Mouse (Mus musculus) layer of hippocampus, adult 6 months (tissue): ENCODE measurements around the gene Upp2. TPM values are rescaled to one million over a fixed set of nuclear protein-coding genes. Genes with fewer than 3 reads are reported as not detected.

Experiments used
- long read RNA-seq, 2 experiments: library from polyadenylated mRNA; unstranded; transcript quantifications; one replicate each; pipeline ENCODE4 v2.0.0; 2019 to 2020
- polyA plus RNA-seq: library from polyadenylated mRNA; unstranded; fragments of <200 nt; fragmentation: Nextera tagmentation; gene quantifications from 2 replicates; pipeline ENCODE4 v1.2.3, GENCODE M21; 2021

The Upp2 gene
- polyA plus RNA-seq = 6.5 and 8.4 TPM in 2 replicates
- long read RNA-seq, experiment 1, partial matches to known transcripts = 4 of 10 reads
- long read RNA-seq, experiment 1, other reads (novel, unspliced or antisense) = 5 of 10 reads
- long read RNA-seq, experiment 2, partial matches to known transcripts = 1 of 21 reads
- long read RNA-seq, experiment 2, other reads (novel, unspliced or antisense) = 19 of 21 reads

DNA sequence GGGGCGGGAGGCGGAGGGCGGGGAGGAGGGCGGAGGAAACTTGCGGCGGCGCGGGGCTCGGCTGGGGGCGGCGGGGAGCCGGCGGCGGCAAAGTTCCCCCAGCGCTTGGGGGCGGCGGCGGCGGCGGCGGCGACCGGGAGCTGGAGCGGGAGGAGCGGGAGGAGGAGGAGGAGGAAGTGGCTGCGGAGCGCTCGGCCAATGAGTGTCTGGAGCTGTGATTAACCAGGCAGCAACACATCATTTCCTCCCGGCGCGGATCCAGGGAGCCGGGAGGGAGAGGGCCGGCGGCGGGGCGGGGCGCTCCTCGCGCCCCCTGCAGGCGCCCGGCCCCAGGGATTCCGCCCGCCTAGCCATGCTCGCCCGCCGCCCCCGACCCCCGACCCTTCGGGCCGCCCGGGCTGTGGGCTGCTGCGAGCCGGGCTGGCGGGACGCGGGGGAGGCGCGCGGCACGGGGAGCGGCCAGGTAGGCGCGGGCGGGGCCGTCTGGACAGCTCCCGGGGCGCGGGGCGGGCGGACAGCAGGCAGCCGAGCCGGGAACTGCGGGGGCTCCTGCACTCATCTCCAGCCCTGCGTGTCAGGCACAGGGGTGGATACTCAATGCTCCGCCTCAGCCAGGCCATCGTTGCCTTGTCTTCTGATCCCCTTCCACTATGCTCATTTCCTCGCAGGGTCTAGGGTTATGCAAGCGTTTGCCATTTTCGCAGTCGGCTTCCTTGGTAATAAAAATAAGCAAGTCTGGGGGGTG lies at the start of gene Upp2, which contains the start of gene Acvr1:
TSS of gene Upp2 (plus strand) at position 233 of the 745 bp plus-strand sequence.
TSS of gene Acvr1 (minus strand) at position 92 of the 745 bp plus-strand sequence.

Other genes with a start within 250 kb of the Upp2 start
- 4.3 and 6.2 TPM in 2 replicates for gene Acvr1c, start 209.4 kb upstream of the Upp2 start, polyA plus RNA-seq
- gene Gm17409, start 97.2 kb upstream of the Upp2 start, polyA plus RNA-seq = not detected in 2 replicates
- 9.6 and 11.5 TPM in 2 replicates for gene Acvr1, start 141 bp upstream of the Upp2 start, polyA plus RNA-seq